Mouse (Mus musculus): Measurements from ENCODE around the gene Cdhr3. TPM values are rescaled to one million over a fixed set of nuclear protein-coding genes. Genes with fewer than 3 reads are reported as not detected.

The Cdhr3 gene
- polyA plus RNA-seq, 1 experiment, result not detected

- H3K4me3 ChIP-seq (ENCODE audit: insufficient read depth, poor library complexity, severe bottlenecking), result no peak overlapping the region
- H3K79me2 ChIP-seq (ENCODE audit: control insufficient read depth, insufficient read depth), result no peaks in the 10 kb centered on the region
- no peak overlapping the region for H3ac ChIP-seq (ENCODE audit: control insufficient read depth, insufficient read length, low read depth)
- TF ChIP-seq FOSL1 (IDR thresholded peaks at IDR 0.05; ENCODE audit: insufficient read depth, low read length, poor library complexity, severe bottlenecking), result no peak
- no peak for TF ChIP-seq USF1 (IDR thresholded peaks at IDR 0.05; ENCODE audit: low read depth)
- no peak for TF ChIP-seq CEBPB (IDR thresholded peaks at IDR 0.05; ENCODE audit: low read depth)
- TF ChIP-seq MYOD1 (IDR thresholded peaks at IDR 0.05; ENCODE audit: control insufficient read depth, insufficient read length, low read depth), result no peak
- no peak for TF ChIP-seq MAX (IDR thresholded peaks at IDR 0.05)
- no peak for TF ChIP-seq MYOG (IDR thresholded peaks at IDR 0.05; ENCODE audit: control insufficient read depth, extremely low read depth, insufficient read length)
- TF ChIP-seq CTCF (IDR thresholded peaks at IDR 0.05; ENCODE audit: control insufficient read depth, insufficient read depth, insufficient read length), result no peak
- no peaks in the 10 kb centered on the region for H3K36me3 ChIP-seq (ENCODE audit: control insufficient read depth, insufficient read depth)
- no peaks in the 10 kb centered on the region for H3K79me3 ChIP-seq (ENCODE audit: low read depth)
- H3K27me3 ChIP-seq (ENCODE audit: control insufficient read depth, insufficient read depth, insufficient read length), result no peaks in the 10 kb centered on the region
Observed at GRCm38 (mm10) chr12:33016824-33017705, 75.6 kb downstream of the Cdhr3 start.

GRCm38 (mm10) chr12:33015103-33015502 lies 77.6 kb downstream of the Cdhr3 start:
- no peak overlapping the region for H3K4me3 ChIP-seq (ENCODE audit: insufficient read depth, poor library complexity, severe bottlenecking)
- H3K79me2 ChIP-seq (ENCODE audit: control insufficient read depth, insufficient read depth), result no peaks in the 10 kb centered on the region
- H3K36me3 ChIP-seq (ENCODE audit: control insufficient read depth, insufficient read depth), result no peaks in the 10 kb centered on the region
- no peak overlapping the region for H3ac ChIP-seq (ENCODE audit: control insufficient read depth, insufficient read length, low read depth)
- no peaks in the 10 kb centered on the region for H3K79me3 ChIP-seq (ENCODE audit: low read depth)
- H3K27me3 ChIP-seq (ENCODE audit: control insufficient read depth, insufficient read depth, insufficient read length), result no peaks in the 10 kb centered on the region
- TF ChIP-seq MYOG (IDR thresholded peaks at IDR 0.05; ENCODE audit: control insufficient read depth, extremely low read depth, insufficient read length) (no peak), MYOD1 (IDR thresholded peaks at IDR 0.05; ENCODE audit: control insufficient read depth, insufficient read length, low read depth) (no peak), CTCF (IDR thresholded peaks at IDR 0.05; ENCODE audit: control insufficient read depth, insufficient read depth, insufficient read length) (no peak), MAX (IDR thresholded peaks at IDR 0.05) (no peak), CEBPB (IDR thresholded peaks at IDR 0.05; ENCODE audit: low read depth) (no peak), USF1 (IDR thresholded peaks at IDR 0.05; ENCODE audit: low read depth) (no peak), FOSL1 (IDR thresholded peaks at IDR 0.05; ENCODE audit: insufficient read depth, low read length, poor library complexity, severe bottlenecking) (no peak)

- Histone ChIP-seq H3ac (ENCODE audit: control insufficient read depth, insufficient read length, low read depth) (no peak overlapping the region), H3K79me3 (ENCODE audit: low read depth) (no peaks in the 10 kb centered on the region)
Observed at GRCm38 (mm10) chr12:33014050-33014796, 78.5 kb downstream of the Cdhr3 start.

GRCm38 (mm10) chr12:33010026-33010425 lies 82.6 kb downstream of the Cdhr3 start:
- H3K36me3 ChIP-seq (ENCODE audit: control insufficient read depth, insufficient read depth), result no peaks in the 10 kb centered on the region
- TF ChIP-seq CTCF (IDR thresholded peaks at IDR 0.05; ENCODE audit: control insufficient read depth, insufficient read depth, insufficient read length) (peak; percentile 79), MYOD1 (IDR thresholded peaks at IDR 0.05; ENCODE audit: control insufficient read depth, insufficient read length, low read depth) (no peak), CEBPB (IDR thresholded peaks at IDR 0.05; ENCODE audit: low read depth) (no peak)
- no peak overlapping the region for H3K4me3 ChIP-seq (ENCODE audit: insufficient read depth, poor library complexity, severe bottlenecking)
- H3K27me3 ChIP-seq (ENCODE audit: control insufficient read depth, insufficient read depth, insufficient read length), result no peaks in the 10 kb centered on the region
- H3ac ChIP-seq (ENCODE audit: control insufficient read depth, insufficient read length, low read depth), result no peak overlapping the region
- H3K79me2 ChIP-seq (ENCODE audit: control insufficient read depth, insufficient read depth), result no peaks in the 10 kb centered on the region
- H3K79me3 ChIP-seq (ENCODE audit: low read depth), result no peaks in the 10 kb centered on the region

More at GRCm38 (mm10) chr12:33014050-33014796, 78.5 kb downstream of the Cdhr3 start:
- Histone ChIP-seq H3K36me3 (ENCODE audit: control insufficient read depth, insufficient read depth) (no peaks in the 10 kb centered on the region), H3K27me3 (ENCODE audit: control insufficient read depth, insufficient read depth, insufficient read length) (no peaks in the 10 kb centered on the region), H3K4me3 (ENCODE audit: insufficient read depth, poor library complexity, severe bottlenecking) (no peak overlapping the region), H3K79me2 (ENCODE audit: control insufficient read depth, insufficient read depth) (no peaks in the 10 kb centered on the region)
- TF ChIP-seq MAX (IDR thresholded peaks at IDR 0.05), result no peak
- TF ChIP-seq FOSL1 (IDR thresholded peaks at IDR 0.05; ENCODE audit: insufficient read depth, low read length, poor library complexity, severe bottlenecking), result no peak
- no peak for TF ChIP-seq USF1 (IDR thresholded peaks at IDR 0.05; ENCODE audit: low read depth)
- TF ChIP-seq MYOG (IDR thresholded peaks at IDR 0.05; ENCODE audit: control insufficient read depth, extremely low read depth, insufficient read length), result no peak
- TF ChIP-seq CEBPB (IDR thresholded peaks at IDR 0.05; ENCODE audit: low read depth), result no peak
- TF ChIP-seq CTCF (IDR thresholded peaks at IDR 0.05; ENCODE audit: control insufficient read depth, insufficient read depth, insufficient read length), result no peak
- no peak for TF ChIP-seq MYOD1 (IDR thresholded peaks at IDR 0.05; ENCODE audit: control insufficient read depth, insufficient read length, low read depth)

- H3K27me3 ChIP-seq (ENCODE audit: control insufficient read depth, insufficient read depth, insufficient read length), result no peaks in the 10 kb centered on the region
- no peak for TF ChIP-seq CTCF (IDR thresholded peaks at IDR 0.05; ENCODE audit: control insufficient read depth, insufficient read depth, insufficient read length)
- TF ChIP-seq MYOD1 (IDR thresholded peaks at IDR 0.05; ENCODE audit: control insufficient read depth, insufficient read length, low read depth), result no peak
- no peak for TF ChIP-seq CEBPB (IDR thresholded peaks at IDR 0.05; ENCODE audit: low read depth)
- no peak for TF ChIP-seq MYOG (IDR thresholded peaks at IDR 0.05; ENCODE audit: control insufficient read depth, extremely low read depth, insufficient read length)
- no peak for TF ChIP-seq FOSL1 (IDR thresholded peaks at IDR 0.05; ENCODE audit: insufficient read depth, low read length, poor library complexity, severe bottlenecking)
- TF ChIP-seq USF1 (IDR thresholded peaks at IDR 0.05; ENCODE audit: low read depth), result no peak
- no peak for TF ChIP-seq MAX (IDR thresholded peaks at IDR 0.05)
- H3K79me3 ChIP-seq (ENCODE audit: low read depth), result no peaks in the 10 kb centered on the region
- no peaks in the 10 kb centered on the region for H3K79me2 ChIP-seq (ENCODE audit: control insufficient read depth, insufficient read depth)
- no peaks in the 10 kb centered on the region for H3K36me3 ChIP-seq (ENCODE audit: control insufficient read depth, insufficient read depth)
- H3K4me3 ChIP-seq (ENCODE audit: insufficient read depth, poor library complexity, severe bottlenecking), result no peak overlapping the region
- H3ac ChIP-seq (ENCODE audit: control insufficient read depth, insufficient read length, low read depth), result no peak overlapping the region
Observed at GRCm38 (mm10) chr12:33009206-33009966, 83.3 kb downstream of the Cdhr3 start.

Measured in C2C12 (cell line).